Mouse (Mus musculus) ovary, adult 18-20 months (tissue): Measurements from ENCODE around the gene Rpl12.
"Not testable (repeated sequence)": the region's sequence is repeated elsewhere in the genome, so short reads cannot be mapped to it uniquely, and the experiment has no call there.

ENCODE experiments used
- DNase-seq: peaks from one replicate; pipeline ENCODE4 v3.0.0; 2022; ENCODE audit warnings: low spot score, mixed read lengths

Gene Rpl12

DNA sequence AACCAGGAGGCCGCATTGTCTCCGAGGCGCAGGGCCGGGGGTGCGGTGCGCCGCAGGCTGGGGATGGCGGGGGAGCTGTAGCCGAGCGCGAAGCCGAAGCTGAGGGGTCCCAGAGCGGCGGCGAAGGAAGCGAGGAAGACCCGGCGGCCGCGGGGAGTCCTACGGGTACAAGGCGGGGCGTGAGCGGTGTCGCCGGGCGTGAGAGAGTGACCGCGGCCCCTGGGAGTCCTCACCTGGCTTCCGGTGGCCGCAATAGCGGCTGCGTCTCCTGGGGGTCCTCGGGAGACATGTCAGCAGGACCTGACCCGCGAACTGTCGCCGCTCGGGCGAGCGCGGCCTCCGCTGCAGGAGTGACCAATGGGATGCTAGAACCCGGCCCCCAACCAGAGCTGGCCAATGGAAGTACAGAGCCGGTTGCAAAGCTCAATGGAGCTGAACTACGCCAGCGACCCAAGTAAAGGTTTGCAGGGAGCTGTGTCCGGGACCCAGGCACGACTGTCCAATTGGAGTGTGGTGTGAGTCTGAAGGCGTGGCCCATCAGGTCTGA lies 20.4 kb downstream of the Rpl12 start, which contains the start of gene Slc2a8:
TSS of gene Slc2a8 (minus strand) at position 359 of the 547 bp plus-strand sequence.
- peak; percentile 90 for DNase-seq

DNA sequence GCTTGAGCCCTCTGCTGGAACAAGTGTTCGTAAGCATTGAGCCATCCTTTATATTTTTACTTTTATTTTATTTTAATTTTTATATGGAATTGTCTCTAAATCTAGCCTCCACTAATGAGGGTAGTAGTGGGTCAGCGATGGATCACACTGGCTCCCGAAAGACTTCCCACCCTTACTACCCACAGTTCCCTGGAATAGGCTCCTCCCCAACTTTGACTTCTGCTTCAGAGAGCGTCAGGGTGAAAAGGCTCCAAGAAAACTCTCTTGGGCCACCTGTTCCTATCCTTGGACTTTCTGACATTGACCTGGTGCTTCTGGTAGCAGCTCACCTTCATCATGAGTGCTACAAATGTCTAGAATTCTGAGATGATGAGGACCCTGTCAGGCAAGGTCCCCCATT lies 21.3 kb downstream of the Rpl12 start:
- no peak for DNase-seq

DNA sequence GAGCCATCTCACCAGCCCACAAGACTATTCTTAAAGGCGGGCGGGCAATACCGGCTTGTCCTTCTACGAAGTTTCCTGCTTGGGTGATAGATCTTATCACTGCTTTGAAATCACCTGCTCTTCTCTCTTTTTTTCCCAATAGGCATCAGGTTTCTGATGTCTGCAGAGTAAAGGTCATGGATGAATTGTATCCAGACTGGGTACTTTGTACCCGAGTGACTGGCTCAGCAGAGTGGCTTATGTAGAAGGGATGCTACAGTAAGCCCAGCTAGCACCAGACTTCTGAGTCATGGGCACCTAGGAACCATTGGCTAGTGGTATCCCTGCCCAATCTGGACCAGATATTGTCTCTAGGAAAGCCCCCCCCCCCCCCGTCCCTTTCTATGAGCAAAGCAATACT lies 22.3 kb downstream of the Rpl12 start:
- no peak for DNase-seq

DNA sequence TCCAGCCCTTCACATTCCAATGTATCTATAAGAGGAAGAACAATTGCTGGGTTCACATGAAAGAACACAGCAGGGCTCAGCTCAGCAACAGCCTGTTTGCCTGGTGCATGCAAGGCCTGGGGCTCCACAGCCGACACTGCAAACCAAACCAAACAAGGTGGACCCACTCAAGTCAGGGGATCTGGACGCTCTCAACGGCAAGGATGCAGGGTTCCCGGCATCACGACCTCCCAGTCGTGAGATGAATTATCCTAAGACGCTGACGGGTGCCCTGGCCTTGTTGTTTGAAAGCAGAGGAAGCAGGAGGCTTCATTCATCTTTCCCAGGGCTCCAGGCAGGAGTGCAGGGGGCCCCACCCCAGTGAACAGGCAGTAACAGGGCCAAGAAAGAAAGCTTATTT lies 24.5 kb downstream of the Rpl12 start:
- DNase-seq = no peak

DNA sequence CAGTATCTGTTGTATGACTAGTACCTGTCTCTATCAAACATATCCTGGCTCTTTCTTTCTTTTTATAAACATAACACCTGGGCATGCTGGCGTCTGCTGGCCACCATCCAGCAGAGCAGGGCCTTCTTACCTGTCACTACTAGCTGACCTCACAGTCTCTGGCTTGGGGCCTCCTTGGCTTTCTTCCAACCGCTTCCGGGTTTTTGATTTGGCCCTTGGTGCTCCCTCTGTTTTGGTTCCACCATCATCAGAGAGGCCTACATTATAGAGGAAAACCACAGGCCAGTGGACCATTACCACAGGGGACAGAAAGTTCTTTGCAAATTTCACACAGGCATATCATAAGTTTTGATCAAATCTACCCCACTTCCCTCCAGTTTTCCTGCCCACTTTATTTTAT lies 28.0 kb downstream of the Rpl12 start:
- DNase-seq = no peak

DNA sequence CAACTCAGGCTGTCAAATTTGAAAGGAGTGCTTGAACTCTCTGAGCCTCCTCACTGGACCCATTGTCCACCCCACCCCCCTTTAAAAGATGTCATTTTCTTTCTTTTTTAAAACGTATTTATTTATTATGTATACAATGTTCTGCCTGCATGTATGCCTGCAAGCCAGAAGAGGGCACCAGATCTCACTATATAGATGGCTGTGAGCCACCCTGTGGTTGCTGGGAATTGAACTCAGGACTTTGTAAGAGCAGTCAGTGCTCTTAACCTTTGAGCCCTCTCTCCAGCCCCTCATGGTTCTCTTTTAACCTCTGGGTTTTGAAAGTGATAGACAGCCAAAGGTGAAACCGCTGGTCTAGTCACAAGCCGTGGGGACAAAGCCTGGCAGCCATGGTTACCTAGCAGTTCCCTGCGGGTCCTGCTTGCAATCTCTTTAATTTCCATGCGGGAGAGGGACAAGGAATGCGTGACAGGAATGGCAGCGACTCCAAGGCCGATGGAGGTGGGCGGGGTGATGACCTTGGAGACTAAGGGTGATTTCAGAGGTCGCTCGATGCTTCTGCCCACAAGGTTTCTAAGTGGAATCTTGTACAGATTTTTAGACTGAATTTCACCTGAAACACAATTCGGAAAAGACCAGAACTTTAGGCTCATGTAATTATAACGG lies 28.9 kb downstream of the Rpl12 start:
- no peak for DNase-seq

DNA sequence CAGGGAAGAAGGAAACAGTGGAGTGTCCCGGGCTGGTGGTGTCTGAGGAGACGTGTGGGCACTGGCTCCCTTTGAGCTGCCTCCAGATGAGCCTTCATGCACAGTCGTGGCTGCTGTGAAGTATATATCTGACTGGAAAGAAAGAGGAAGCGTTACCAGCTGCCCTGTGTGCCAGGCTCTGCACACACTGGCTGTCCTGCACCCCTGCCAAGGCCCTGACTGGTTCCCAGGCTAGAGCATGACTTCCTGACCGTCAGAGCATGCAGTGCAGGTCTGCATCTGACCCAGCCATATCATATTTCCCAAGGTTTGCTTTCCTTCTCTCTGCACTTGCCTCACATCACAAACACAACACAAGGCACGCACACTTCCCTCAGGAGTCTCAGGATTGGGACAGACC lies 30.8 kb downstream of the Rpl12 start:
- DNase-seq = no peak

DNA sequence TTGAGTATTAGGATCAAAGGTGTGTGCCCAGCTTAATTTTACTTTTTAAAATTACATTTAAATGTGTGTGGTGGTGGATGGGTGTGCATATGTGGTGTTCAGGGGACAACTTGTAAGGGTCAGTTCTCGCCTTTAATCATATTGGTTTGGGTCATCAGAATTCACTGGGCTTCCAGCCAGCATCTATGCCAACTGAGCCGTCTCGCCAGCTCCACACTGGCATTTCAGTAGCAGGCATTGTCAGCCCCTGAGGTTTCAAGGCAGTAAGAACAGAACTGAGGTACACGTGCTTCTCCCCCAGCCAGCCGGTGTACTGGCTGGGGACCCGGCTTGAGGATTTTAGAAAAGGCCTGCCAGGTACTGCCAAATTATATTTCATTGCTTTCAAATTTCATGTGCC lies 35.7 kb downstream of the Rpl12 start:
- DNase-seq = no peak

DNA sequence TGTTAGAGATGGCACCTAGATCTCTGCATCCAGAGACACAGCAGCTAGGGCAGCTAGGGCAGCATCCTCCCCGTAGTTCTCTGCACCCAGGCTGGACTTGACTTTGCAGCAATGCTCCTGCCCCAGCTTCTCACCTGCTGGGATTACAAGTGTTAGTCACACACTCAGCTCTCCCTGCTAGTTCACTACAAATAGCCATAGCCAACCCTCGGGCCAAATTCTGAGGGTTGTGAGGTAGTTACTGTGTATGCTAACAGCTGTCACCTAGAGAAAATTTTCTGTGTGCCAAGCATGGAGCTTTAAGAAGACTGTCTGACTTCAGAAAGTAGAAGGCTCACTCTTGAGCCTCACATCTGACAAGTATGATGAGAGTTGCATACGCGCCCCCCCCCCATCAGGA lies 36.4 kb downstream of the Rpl12 start:
- no peak for DNase-seq

DNA sequence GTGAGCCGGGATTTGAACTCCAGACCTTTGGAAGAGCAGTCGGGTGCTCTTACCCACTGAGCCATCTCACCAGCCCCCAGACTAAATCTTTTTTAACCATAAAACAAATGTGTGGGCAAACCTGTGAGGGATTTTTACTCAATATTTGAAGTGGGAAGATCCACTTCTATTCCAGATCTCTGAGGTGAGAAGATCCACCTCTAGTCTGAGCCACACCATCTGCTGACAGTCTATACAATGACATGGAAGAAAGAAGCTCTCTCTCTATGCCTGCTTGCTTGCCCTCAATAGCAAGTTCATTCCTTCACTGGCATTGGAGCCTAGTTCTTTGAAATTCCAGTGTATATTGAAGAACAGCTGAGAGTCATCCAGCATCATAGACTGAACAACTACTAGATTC lies 38.4 kb downstream of the Rpl12 start:
- DNase-seq = no peak

DNA sequence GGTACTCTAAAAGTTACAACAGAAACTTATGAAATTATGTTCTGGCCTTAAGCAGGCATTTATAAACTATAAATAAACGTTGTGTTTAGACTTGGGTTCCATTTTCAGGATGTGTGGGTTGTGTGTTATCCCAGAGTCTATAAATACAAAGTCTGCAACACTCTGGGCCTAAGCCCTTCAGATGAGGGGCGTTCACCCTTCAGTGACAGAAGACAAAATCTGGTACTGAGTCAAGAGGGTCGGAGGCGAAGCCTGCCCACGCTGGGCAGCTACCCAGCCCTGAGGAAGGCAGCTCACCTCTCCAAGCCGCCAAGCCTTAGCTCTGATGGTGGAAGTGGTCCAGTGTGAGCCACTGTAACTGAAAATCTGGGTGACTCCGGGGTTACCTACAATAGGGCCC lies 40.8 kb downstream of the Rpl12 start:
- no peak for DNase-seq

DNA sequence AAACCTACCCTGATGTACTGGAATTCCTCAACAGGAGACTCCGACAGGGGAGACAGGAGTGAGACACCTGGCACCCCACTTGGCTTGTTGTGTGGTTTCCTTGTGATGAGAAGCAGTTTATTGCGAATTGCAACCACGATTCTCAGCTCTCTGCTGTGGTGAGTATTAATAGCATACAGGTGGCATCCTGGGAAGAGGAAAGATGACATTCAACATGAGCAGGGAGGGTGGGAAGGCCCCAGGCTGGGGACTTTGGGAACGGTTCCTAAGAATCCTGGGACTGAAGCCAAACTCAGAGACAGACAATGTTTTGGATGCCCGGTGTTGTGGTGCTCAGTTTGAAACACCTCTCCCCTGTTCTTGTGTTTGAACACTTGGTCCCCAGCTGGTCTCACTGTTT lies 43.7 kb downstream of the Rpl12 start:
- DNase-seq = no peak

DNA sequence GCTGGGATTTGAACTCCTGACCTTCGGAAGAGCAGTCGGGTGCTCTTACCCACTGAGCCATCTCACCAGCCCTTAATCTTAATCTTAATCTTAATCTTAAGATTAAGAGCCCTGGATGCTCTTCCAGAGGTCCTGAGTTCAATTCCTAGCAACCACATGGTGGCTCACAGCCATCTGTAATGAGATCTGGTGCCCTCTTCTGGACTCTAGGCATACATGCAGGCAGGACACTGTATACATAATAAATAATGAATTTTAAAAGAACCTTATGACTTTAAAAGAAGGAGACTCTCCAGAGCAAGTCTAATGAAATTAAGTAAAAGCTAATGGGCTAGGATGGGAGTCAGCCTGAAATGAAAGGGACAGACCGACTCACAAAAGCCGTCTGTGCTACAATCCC lies 47.7 kb downstream of the Rpl12 start:
- not testable (repeated sequence) for DNase-seq

DNA sequence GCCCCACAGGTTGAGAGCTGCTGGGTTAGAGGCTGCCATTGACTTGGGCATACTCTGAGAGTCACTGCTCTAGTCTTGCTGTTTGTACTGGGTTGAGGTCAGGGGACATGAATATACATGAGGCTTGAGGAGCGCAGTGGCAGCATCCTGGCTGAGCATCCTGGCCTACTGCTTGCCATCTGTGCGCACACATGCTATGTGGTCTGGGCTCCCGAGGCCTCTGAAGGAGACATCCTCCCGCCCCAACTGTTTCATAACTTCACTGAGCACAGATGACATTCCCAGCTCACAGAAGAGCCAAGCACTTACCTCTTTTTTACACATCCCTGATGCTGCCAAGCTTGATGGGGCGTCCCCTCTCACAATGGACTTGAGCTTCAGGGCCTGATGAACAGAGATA lies 53.5 kb downstream of the Rpl12 start:
- no peak for DNase-seq
